Mouse (Mus musculus): ENCODE data around the gene Sstr3.

Gene Sstr3

DNA sequence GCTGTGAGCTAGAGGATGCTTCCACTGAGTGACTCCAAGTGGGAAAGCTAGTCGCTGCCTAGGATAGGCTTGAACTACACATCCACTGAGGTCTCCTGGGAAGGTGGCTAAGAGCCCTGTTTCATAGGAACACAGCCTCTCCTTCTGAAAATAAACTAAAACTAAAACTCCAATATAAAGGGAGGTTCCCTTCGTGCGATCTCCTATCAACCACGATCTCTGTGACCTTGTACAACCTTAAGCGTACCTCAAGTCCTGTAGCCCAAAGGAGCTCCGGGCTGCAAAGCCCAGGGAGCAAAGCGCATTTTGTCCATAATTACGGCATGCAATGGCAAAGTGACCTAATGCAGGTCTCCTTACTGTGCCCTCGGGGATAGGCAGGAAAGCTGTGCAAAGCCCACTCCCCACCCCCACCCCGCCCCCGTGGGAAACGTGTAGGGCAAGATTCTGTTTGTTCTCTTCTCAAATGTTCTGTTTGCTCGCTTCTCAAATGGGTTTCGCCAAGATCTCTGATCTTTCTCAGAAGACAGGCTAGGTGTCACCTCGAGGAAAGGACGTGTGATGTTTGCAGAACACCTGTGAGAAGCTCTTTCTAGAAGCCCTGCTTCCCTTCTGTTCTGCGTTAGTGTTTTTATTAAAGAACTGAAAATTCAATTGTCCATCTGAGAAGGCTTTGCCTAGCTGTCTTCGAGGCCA, 41.9 kb downstream of the Sstr3 start:
- DNase-seq (ENCODE audit: low spot score) = no peak

GRCm38 (mm10) chr15:78494968-78495406, 49.5 kb downstream of the Sstr3 start, which contains the start of gene Il2rb:
Gene Il2rb (minus strand): TSS chr15:78495271.
- DNase-seq (ENCODE audit: low spot score) = no peak

GRCm38 (mm10) chr15:78493401-78494010, 51.0 kb downstream of the Sstr3 start:
- DNase-seq (ENCODE audit: low spot score) = no peak

DNA sequence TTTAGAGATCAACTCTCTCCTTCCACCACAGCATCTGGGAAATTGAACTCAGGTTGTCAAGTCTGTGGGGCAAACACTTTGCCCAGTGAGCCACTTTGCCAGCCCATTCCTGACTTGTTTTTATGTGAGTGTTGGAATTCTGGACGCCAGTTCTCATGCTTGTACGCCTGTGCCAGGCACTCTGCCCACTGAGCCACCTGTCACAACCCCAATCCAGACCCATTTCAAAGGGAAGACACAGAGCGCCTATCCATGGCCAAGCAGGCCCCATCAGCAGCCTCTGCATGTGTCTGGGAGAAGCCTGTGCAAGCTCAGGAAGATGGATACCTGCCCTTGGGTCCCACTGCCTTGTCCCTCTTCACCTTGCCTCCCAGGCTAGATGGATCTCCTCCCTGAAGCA, 53.2 kb downstream of the Sstr3 start:
- no peak for DNase-seq (ENCODE audit: low spot score)

DNA sequence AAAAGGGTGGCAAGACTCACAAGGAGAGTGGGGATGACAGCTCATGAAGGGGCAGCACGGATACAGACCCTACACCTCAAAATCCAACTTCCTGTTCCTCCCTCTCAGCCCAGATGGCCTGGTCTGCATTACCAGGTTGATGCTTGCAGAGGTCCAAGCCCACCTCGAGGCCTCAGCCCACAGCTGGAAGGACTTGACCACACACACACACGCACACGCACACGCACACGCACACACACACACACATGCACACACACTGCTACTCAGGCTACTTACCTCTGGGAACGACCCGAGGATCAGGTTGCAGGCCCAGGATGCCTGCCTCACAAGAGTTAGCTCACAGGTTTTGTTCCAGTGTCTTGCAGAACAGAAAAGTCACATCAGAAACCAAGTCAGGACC, 54.6 kb downstream of the Sstr3 start:
- no peak for DNase-seq (ENCODE audit: low spot score)

DNA sequence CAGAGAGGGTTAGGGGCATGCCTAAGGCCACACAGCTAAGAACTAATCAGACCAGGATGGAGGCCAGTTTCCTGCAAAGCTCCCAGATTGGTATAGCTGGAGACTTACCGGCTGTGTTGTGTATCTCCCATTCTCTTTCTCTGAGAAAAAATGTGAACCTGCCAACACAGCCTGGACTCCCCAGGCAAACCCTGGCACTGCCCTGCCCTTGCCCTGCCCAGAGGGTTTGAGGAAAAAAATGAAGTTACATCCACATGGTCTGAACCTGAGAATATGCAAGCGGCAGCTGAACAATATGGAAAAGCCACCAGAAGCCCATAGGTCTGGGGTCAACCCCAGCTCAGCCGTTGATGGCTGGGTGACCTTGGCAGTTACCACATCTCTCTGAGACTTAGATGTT, 55.2 kb downstream of the Sstr3 start:
- no peak for DNase-seq (ENCODE audit: low spot score)

DNA sequence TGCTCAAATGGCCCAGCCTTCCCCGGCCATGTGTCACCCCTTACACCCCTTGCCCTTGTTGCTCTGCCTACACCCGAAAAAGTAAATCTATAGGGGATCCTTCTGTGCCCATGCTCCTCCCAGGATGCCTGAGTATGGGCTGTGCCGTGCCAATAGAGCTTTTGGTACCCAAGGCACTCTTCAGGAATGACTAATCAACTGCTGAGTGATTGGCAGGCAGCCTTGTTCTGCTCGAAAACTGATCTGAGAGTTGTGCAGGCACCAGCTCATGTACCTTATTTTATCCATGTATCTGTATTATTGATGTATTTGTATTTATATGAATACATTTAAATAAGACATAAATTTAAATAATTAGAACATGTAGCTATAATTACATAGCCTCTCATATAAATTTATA, 57.4 kb downstream of the Sstr3 start:
- no peak for DNase-seq (ENCODE audit: low spot score)
